Mouse (Mus musculus) neural tube, embryonic 14.5 days (tissue): ENCODE results near the gene Rsbn1l. TPM values are rescaled to one million over a fixed set of nuclear protein-coding genes. Genes with fewer than 3 reads are reported as not detected.

Source experiments
- ATAC-seq: fragments of 200-750 bp; cut with Nextera tagmentation; 2 replicates; pipeline ENCODE4 v1.8.0; 2017; ENCODE audit warnings: low read depth, mild to moderate bottlenecking, moderate TSS enrichment, moderate library complexity
- H3K27ac ChIP-seq: fragments of 300-500 bp; sonication (generic); 2 replicates; pipeline ENCODE4 v1.5.1; 2014; ENCODE audit warnings: low read depth, mild to moderate bottlenecking, control low read depth, low read length, moderate library complexity, mixed read lengths
- H3K27me3 ChIP-seq: fragments of 300-500 bp; sonication (generic); 2 replicates; pipeline ENCODE4 v1.6.1; 2014; ENCODE audit warnings: low read length; ENCODE audit not compliant: control insufficient read depth, insufficient read depth
- H3K36me3 ChIP-seq: fragments of 300-500 bp; sonication (generic); 2 replicates; pipeline ENCODE4 v1.6.1; 2014; ENCODE audit warnings: low read length, mixed read lengths; ENCODE audit not compliant: control insufficient read depth, insufficient read depth
- H3K4me1 ChIP-seq: fragments of 300-500 bp; sonication (generic); 2 replicates; pipeline ENCODE4 v1.6.1; 2014; ENCODE audit warnings: low read length; ENCODE audit not compliant: control insufficient read depth, insufficient read depth
- H3K4me2 ChIP-seq: fragments of 300-500 bp; sonication (generic); 2 replicates; pipeline ENCODE4 v1.6.1; 2014; ENCODE audit warnings: mild to moderate bottlenecking, low read depth, low read length, control low read depth
- H3K4me3 ChIP-seq: fragments of 300-500 bp; sonication (generic); 2 replicates; pipeline ENCODE4 v1.5.1; 2014; ENCODE audit warnings: low read depth, low read length, control low read depth, mixed read lengths
- H3K9ac ChIP-seq: fragments of 300-500 bp; sonication (generic); replicated peaks from 2 replicates; pipeline ENCODE4 v1.6.1; 2014; ENCODE audit warnings: low read depth, mild to moderate bottlenecking, control low read depth, low read length, mixed read lengths
- H3K9me3 ChIP-seq: fragments of 300-500 bp; sonication (generic); 2 replicates; pipeline ENCODE4 v1.6.1; 2016; ENCODE audit warnings: low read length; ENCODE audit not compliant: control insufficient read depth
- WGBS: fragments of 180-500 bp; shearing (Covaris S2); extraction: QIAGEN DNeasy Blood & Tissue Kit; methylation state at CpG from one replicate; pipeline ENCODE4 v1.1.7; 2014; 5-methylcytosine and 5-hydroxymethylcytosine counted together
- polyA plus RNA-seq: library from polyadenylated mRNA; unstranded; fragments of >200 nt; fragmentation: Nextera tagmentation; extraction: Ambion mirVana; gene quantifications from 2 replicates; pipeline ENCODE4 v1.2.1, GENCODE M21; 2014

The Rsbn1l gene
- polyA plus RNA-seq, result 6.8 and 8.2 TPM in 2 replicates

DNA sequence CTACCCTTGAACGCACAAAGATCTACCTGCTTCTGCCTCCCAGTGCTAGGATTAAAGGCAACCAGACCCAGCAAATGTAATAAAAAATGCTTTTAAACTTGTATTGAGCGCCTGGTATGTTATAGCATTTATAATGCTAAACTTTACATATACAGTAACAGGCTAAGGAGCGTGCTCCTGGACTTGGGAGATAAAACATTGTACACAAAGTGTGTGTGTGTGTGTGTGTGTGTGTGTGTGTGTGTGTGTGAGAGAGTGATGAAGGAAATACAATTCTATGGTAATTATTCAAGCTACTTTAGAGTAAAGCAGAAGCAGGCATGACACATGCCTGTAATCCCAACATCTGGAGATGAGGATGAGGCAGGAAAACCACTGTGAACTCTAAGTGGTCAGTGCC, at the start of gene Rsbn1l:
Rsbn1l (minus strand) TSS at position 101 of the 400 bp plus-strand sequence.
- Histone ChIP-seq H3K27ac (no peak within 1 kb of the TSS), H3K36me3 (no peaks in the 10 kb centered on the region), H3K4me1 (peaks cover 4% of the 10 kb centered on the region; the same call in 1 of the 2 replicates), H3K9me3 (peaks cover 2% of the 10 kb centered on the region; the same call in 1 of the 2 replicates), H3K4me3 (no peak within 1 kb of the TSS), H3K4me2 (no peak within 1 kb of the TSS), H3K27me3 (no peaks in the 10 kb centered on the region), H3K9ac (no peak within 1 kb of the TSS)
- WGBS, result 96% methylated on average over 3 of the region's 3 CpGs
- ATAC-seq, result no peak

DNA sequence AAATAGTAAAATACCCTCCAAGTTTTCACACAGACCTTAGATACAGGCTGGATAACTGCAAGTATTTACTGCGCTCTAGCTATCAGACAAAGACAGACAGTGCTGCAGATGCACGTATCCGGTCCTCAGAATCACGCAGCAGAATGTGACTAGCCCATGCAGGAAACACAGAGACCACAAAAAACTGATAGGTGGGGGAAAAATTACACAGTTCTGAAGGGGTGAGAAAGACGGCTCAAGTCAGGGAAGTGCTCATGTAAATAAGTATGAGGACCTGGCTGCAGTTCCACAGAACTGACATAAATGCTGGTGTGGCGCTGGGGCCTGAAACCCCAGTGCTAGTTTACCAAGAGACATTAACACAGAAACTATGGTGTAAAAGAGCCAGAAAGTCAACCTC, 46.5 kb upstream of the Rsbn1l start:
- Histone ChIP-seq H3K36me3 (peaks cover 49% of the 10 kb centered on the region), H3K27me3 (no peaks in the 10 kb centered on the region), H3K4me1 (no peaks in the 10 kb centered on the region), H3K9me3 (no peaks in the 10 kb centered on the region), H3K4me3 (no peak overlapping the region), H3K4me2 (no peak overlapping the region), H3K9ac (no peak overlapping the region), H3K27ac (no peak overlapping the region)
- 93% methylated on average over 6 of the region's 6 CpGs for WGBS
- no peak for ATAC-seq

- 99% methylated on average over 10 of the region's 10 CpGs for WGBS
- no peak for ATAC-seq
- Histone ChIP-seq H3K27me3 (no peaks in the 10 kb centered on the region), H3K36me3 (peaks cover 57% of the 10 kb centered on the region), H3K9ac (no peak overlapping the region), H3K4me3 (no peak overlapping the region), H3K4me2 (no peak overlapping the region), H3K27ac (no peak overlapping the region), H3K4me1 (no peaks in the 10 kb centered on the region), H3K9me3 (no peaks in the 10 kb centered on the region)
These were observed 45.6 kb upstream of the Rsbn1l start for GRCm38 (mm10) chr5:21001622-21002315.

DNA sequence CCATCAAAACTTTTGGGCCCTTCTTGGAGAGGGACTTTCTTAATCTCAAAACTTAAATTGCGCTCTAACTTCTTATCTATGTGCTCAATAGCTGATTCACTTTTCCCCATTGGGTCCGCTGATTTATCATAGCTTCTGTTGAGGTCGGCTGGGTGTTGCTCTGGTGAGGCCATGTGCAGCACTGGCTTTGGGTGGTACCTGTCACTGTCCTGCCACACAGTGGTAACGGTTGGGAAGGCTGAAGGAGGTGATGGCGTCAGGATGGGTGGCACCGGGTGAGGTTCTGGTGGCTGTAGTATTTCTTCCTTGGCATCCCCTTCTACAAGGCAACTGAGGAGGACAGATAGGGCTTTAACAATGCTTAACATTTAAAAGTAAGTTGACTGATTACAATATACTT, 42.2 kb upstream of the Rsbn1l start:
- Histone ChIP-seq H3K4me3 (no peak overlapping the region), H3K27ac (no peak overlapping the region), H3K9me3 (no peaks in the 10 kb centered on the region), H3K4me1 (no peaks in the 10 kb centered on the region), H3K9ac (no peak overlapping the region), H3K36me3 (peaks cover 64% of the 10 kb centered on the region), H3K27me3 (no peaks in the 10 kb centered on the region), H3K4me2 (no peak overlapping the region)
- no peak for ATAC-seq
- 96% methylated on average over 6 of the region's 6 CpGs for WGBS

- Histone ChIP-seq H3K9me3 (no peaks in the 10 kb centered on the region), H3K27ac (no peak overlapping the region), H3K4me2 (no peak overlapping the region), H3K4me3 (no peak overlapping the region), H3K36me3 (peaks cover 57% of the 10 kb centered on the region), H3K4me1 (no peaks in the 10 kb centered on the region), H3K9ac (no peak overlapping the region), H3K27me3 (no peaks in the 10 kb centered on the region)
- ATAC-seq, result no peak
- 92% methylated on average over 6 of the region's 6 CpGs for WGBS
These were observed 41.4 kb upstream of the Rsbn1l start for GRCm38 (mm10) chr5:20997555-20997954.

GRCm38 (mm10) chr5:20990062-20990809, 34.0 kb upstream of the Rsbn1l start:
- H3K4me1 ChIP-seq, result no peaks in the 10 kb centered on the region
- no peaks in the 10 kb centered on the region for H3K9me3 ChIP-seq
- no peak for ATAC-seq
- H3K4me2 ChIP-seq, result no peak overlapping the region
- H3K9ac ChIP-seq, result no peak overlapping the region
- no peak overlapping the region for H3K4me3 ChIP-seq
- no peak overlapping the region for H3K27ac ChIP-seq
- H3K36me3 ChIP-seq, result peaks cover 40% of the 10 kb centered on the region
- no peaks in the 10 kb centered on the region for H3K27me3 ChIP-seq
- WGBS, result 97% methylated on average over 8 of the region's 8 CpGs

GRCm38 (mm10) chr5:20986271-20986670, 30.1 kb upstream of the Rsbn1l start:
- Histone ChIP-seq H3K9ac (no peak overlapping the region), H3K27me3 (no peaks in the 10 kb centered on the region), H3K36me3 (peaks cover 34% of the 10 kb centered on the region), H3K4me1 (no peaks in the 10 kb centered on the region), H3K27ac (no peak overlapping the region), H3K9me3 (no peaks in the 10 kb centered on the region), H3K4me2 (no peak overlapping the region), H3K4me3 (no peak overlapping the region)
- WGBS, result 94% methylated on average over 8 of the region's 8 CpGs
- no peak for ATAC-seq

GRCm38 (mm10) chr5:20983505-20983904, 27.3 kb upstream of the Rsbn1l start:
- peaks cover 13% of the 10 kb centered on the region for H3K36me3 ChIP-seq
- H3K9me3 ChIP-seq, result no peaks in the 10 kb centered on the region
- no peak overlapping the region for H3K27ac ChIP-seq
- no peak overlapping the region for H3K4me2 ChIP-seq
- ATAC-seq, result no peak
- H3K27me3 ChIP-seq, result no peaks in the 10 kb centered on the region
- no peak overlapping the region for H3K9ac ChIP-seq
- no peaks in the 10 kb centered on the region for H3K4me1 ChIP-seq
- H3K4me3 ChIP-seq, result no peak overlapping the region

GRCm38 (mm10) chr5:20974690-20975089, 18.5 kb upstream of the Rsbn1l start:
- 81% methylated on average over 4 of the region's 4 CpGs for WGBS
- no peaks in the 10 kb centered on the region for H3K27me3 ChIP-seq
- H3K4me1 ChIP-seq, result no peaks in the 10 kb centered on the region
- H3K27ac ChIP-seq, result no peak overlapping the region
- H3K4me3 ChIP-seq, result no peak overlapping the region
- H3K4me2 ChIP-seq, result no peak overlapping the region
- no peak for ATAC-seq
- no peak overlapping the region for H3K9ac ChIP-seq
- H3K9me3 ChIP-seq, result no peaks in the 10 kb centered on the region
- no peaks in the 10 kb centered on the region for H3K36me3 ChIP-seq
